Mouse (Mus musculus) liver, embryonic 14.5 days (tissue): ENCODE results near the gene Mlph.

Experiments
- CTCF ChIP-seq: IDR thresholded peaks from 2 replicates; pipeline ENCODE4 v1.5.1; 2016; ENCODE audit warnings: antibody characterized with exemption, low read depth, control low read depth
- EP300 ChIP-seq: IDR thresholded peaks from 2 replicates; pipeline ENCODE4 v1.6.1; 2016; ENCODE audit warnings: antibody characterized with exemption, low read depth

DNA sequence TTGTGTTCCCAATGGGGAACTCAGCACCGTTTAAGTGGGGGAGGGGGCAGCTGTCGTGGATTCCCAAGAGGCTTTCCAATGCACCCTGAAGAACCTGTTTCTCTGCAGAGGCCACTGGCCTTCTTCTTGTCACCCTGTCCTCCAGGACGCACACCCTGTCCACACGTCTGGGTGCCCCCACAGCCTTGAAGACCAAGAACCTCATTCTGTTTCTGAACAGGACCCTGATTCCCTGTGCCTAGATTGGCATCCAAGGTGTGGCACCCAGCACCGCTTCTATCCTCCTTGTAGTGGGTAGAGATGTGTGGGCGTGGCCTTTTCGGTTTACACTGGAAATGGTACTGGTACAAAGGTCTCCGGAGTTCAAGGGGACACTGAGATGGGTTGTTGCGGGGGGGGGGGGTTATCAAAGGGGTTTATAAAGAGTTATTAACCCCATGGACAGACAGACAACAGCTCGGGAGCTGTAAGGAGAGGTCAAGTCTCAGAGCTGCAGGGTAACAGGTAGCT lies 55.1 kb downstream of the Mlph start:
- TF ChIP-seq CTCF: no peak
- no peak for TF ChIP-seq EP300
